Mouse (Mus musculus): Measurements from ENCODE around the gene Igf1.

DNA sequence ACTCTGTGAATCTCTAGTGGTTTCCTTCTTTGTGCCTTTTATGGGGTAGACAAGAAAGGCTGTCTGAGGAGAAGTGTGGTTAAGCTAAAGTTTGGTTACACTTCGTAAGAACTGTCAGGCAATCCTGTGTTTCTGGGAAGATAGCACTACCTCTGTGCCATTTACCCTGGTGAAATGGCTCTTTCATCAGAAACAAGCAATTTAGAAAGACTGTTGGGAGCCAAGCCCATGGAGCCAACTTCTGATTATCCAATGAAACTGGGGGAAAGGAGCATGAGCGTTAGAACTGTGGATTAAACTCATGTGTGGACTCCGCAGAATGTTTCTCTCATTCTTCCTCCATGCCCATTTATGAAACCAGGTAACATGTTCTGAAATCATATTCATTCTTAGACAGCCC is 15.5 kb downstream of the Igf1 start:
- TF ChIP-seq CTCF (conservative IDR thresholded peaks at IDR 0.05; ENCODE audit: low read length) (no peak), POU5F1 (IDR thresholded peaks at IDR 0.05; ENCODE audit: borderline replicate concordance, low read length) (no peak), NANOG (IDR thresholded peaks at IDR 0.05; ENCODE audit: borderline replicate concordance, low read length) (no peak)

Data from E14TG2a.4 (cell line).